Mouse (Mus musculus): ENCODE data around the gene Sytl4.

GRCm38 (mm10) chrX:133911397-133912103 is 70.1 kb downstream of the Sytl4 start:
- TF ChIP-seq CTCF (IDR thresholded peaks at IDR 0.05; ENCODE audit: low read depth, low read length), result no peak
- no peak for TF ChIP-seq POLR2A (IDR thresholded peaks at IDR 0.05; ENCODE audit: insufficient read depth, low read length)
